11 mouse cellular contexts compared by ENCODE assay signal in the genomic region with DNA sequence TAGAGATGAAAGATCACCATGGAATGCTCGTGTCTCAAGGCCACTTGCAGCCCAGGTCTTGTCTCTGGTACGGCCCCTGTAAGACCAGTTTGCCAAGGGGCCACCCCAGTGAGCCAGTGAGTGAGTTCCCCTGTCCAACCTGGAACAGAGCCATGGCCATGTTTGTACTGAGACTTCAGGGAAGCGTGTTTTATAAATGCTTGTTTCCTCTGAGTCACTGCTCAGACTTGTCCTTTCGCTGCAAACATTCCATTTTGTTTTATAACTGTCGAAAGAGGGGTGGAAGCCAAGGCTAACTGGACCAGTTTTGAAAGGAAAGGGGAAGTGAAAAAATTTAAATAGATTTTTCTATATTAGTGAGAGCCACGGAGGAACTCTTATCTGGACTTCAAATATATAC. TPM values are rescaled to one million over a fixed set of nuclear protein-coding genes. Genes with fewer than 3 reads are reported as not detected.
A peak's percentile ranks its signal among the peaks of the same experiment; 100 is the strongest.
DNase-seq lines count a peak whose midpoint lies in the region; ATAC-seq and TF ChIP-seq lines count a peak whose summit lies in the region.
"Had no signal": no experiment of that assay in that cellular context is flagged by ENCODE, and none has a peak within 500 bp of the region (broad histone marks: within the 10 kb centered on the region; RNA-seq: fewer than 3 reads in every experiment).

No protein-coding gene starts in this region.

- no peak overlapping the region for H3K4me3 ChIP-seq in kidney, embryonic 16.5 days (ENCODE audit: low read length)
- no peak overlapping the region for H3K4me3 ChIP-seq in testis, adult 2 months (ENCODE audit: control insufficient read depth, low read depth, low read length)
- H3K4me3 ChIP-seq: midbrain, embryonic 13.5 days had no signal

- H3K27ac ChIP-seq in kidney, embryonic 16.5 days (ENCODE audit: low read length): 0 out of 2 replicates have a peak overlapping the region, but pooled peaks have one; percentile 20
- H3K27ac ChIP-seq in testis, adult 2 months (ENCODE audit: control insufficient read depth, insufficient read depth, low read depth, low read length): peak overlapping the region; percentile 23; the same call in 1 of the 2 replicates
- H3K27ac ChIP-seq: midbrain, embryonic 13.5 days had no signal

- ATAC-seq in kidney, embryonic 16.5 days (ENCODE audit: low FRiP score, low TSS enrichment): no peak
- ATAC-seq in frontal cortex, adult (ENCODE audit: low TSS enrichment): no peak
- ATAC-seq: midbrain, embryonic 13.5 days had no signal

- no peaks in the 10 kb centered on the region for H3K4me1 ChIP-seq in kidney, embryonic 16.5 days (ENCODE audit: insufficient read depth, low read length)
- H3K4me1 ChIP-seq in testis, adult 2 months (ENCODE audit: control insufficient read depth, insufficient read depth, low read length): no peaks in the 10 kb centered on the region
- H3K4me1 ChIP-seq: midbrain, embryonic 13.5 days had no signal

- TF ChIP-seq POLR2A in testis, adult 2 months (IDR thresholded peaks at IDR 0.05; ENCODE audit: control insufficient read depth, low read depth, low read length): no peak

- no peak for TF ChIP-seq CTCF in testis, adult 2 months (IDR thresholded peaks at IDR 0.05; ENCODE audit: control insufficient read depth, insufficient read depth, insufficient replicate concordance, low read depth, low read length)

- H3K9ac ChIP-seq in kidney, embryonic 16.5 days (replicated peaks; ENCODE audit: low read length): no peak overlapping the region
- H3K9ac ChIP-seq: midbrain, embryonic 13.5 days had no signal

- no peak overlapping the region for H3K4me2 ChIP-seq in kidney, embryonic 16.5 days (replicated peaks; ENCODE audit: low read depth, low read length)
- H3K4me2 ChIP-seq: midbrain, embryonic 13.5 days had no signal

- no peak for DNase-seq in kidney, adult 8-10 months
- peak; percentile 28 to 52 for DNase-seq in adrenal gland, adult 18-20 months (ENCODE audit: low spot score in 2 of 2)
- DNase-seq in large intestine, adult 2 months (ENCODE audit: low read depth, low spot score): peak; percentile 27
- no peak for DNase-seq in spleen, postnatal 36 days (ENCODE audit: low spot score in 2 of 2)
- no peak for DNase-seq in right cerebral cortex, adult 2 months (ENCODE audit: low spot score in 2 of 2)
- DNase-seq: cerebellum, adult 18-20 months had no signal

- WGBS in kidney, embryonic 16.5 days: 42% methylated on average over 6 of the region's 6 CpGs
- 5% methylated on average over 6 of the region's 6 CpGs for WGBS in large intestine, adult 2 months

- H3K36me3 ChIP-seq in kidney, embryonic 16.5 days (ENCODE audit: insufficient read depth, low read length): no peaks in the 10 kb centered on the region
- H3K36me3 ChIP-seq in testis, adult 2 months (ENCODE audit: control insufficient read depth, insufficient read depth, low read length): no peaks in the 10 kb centered on the region
- H3K36me3 ChIP-seq: midbrain, embryonic 13.5 days had no signal

- no peaks in the 10 kb centered on the region for H3K9me3 ChIP-seq in kidney, embryonic 16.5 days (ENCODE audit: low read length)
- H3K9me3 ChIP-seq: midbrain, embryonic 13.5 days had no signal

- H3K27me3 ChIP-seq in kidney, embryonic 16.5 days (ENCODE audit: insufficient read depth, low read length): no peaks in the 10 kb centered on the region
- H3K27me3 ChIP-seq in testis, adult 2 months (ENCODE audit: control insufficient read depth, insufficient read depth, low read length): no peaks in the 10 kb centered on the region
- H3K27me3 ChIP-seq: midbrain, embryonic 13.5 days had no signal

RNA-seq across cellular contexts. Expression of a gene that starts 37.2 kb away (rescaled TPM):
- 3.3 and 3.6 TPM in 2 replicates for polyA plus RNA-seq in kidney, embryonic 16.5 days (2015; fragmentation: Nextera tagmentation; extraction: Ambion mirVana)
- total RNA-seq in adrenal gland, adult 18-20 months (2021): 1 to 10 TPM; 1.1 to 3.5 TPM
- 0.19 and 0.41 TPM in 2 replicates for polyA plus RNA-seq in large intestine, adult 2 months (2012; rRNA removed)
- 6.8 and 10.1 TPM in 2 replicates for polyA plus RNA-seq in testis, adult 2 months (2012; rRNA removed)
- total RNA-seq: MEL had no signal

Comparison
In these comparisons a context has a peak if more than half of its experiments do, and no peak if none do; other contexts are left out.
1. DNase-seq: peak in adrenal gland, adult 18-20 months (2 of 2) and large intestine, adult 2 months (single experiment); none in kidney, adult 8-10 months (0 of 2), spleen, postnatal 36 days (0 of 2) and right cerebral cortex, adult 2 months (0 of 2).